Mouse (Mus musculus) liver, embryonic 14.5 days (tissue): ENCODE results near the gene Zfp800. TPM values are rescaled to one million over a fixed set of nuclear protein-coding genes. Genes with fewer than 3 reads are reported as not detected.

ENCODE experiments used
- ATAC-seq: fragments of 200-750 bp; cut with Nextera tagmentation; 2 replicates; pipeline ENCODE4 v1.8.0; 2017; ENCODE audit warnings: moderate number of reproducible peaks, mild to moderate bottlenecking, moderate library complexity; ENCODE audit not compliant: insufficient read depth
- DNase-seq, 3 experiments: peaks; one replicate each; pipeline ENCODE4 v3.0.0-alpha.2; 2012 to 2013; ENCODE audit warnings: low read depth in 3 of 3, low spot score in 3 of 3
- H3K27ac ChIP-seq: fragments of 300-500 bp; sonication (generic); 2 replicates; pipeline ENCODE4 v1.5.1; 2014; ENCODE audit warnings: moderate library complexity, mild to moderate bottlenecking, control low read depth, inconsistent platforms
- H3K27me3 ChIP-seq: fragments of 300-500 bp; sonication (generic); 2 replicates; pipeline ENCODE4 v1.6.1; 2014; ENCODE audit warnings: mild to moderate bottlenecking, low read length, moderate library complexity; ENCODE audit not compliant: control insufficient read depth, insufficient read depth
- H3K36me3 ChIP-seq: fragments of 300-500 bp; sonication (generic); replicated peaks from 2 replicates; pipeline ENCODE4 v1.6.1; 2014; ENCODE audit warnings: low read depth; ENCODE audit not compliant: control insufficient read depth, insufficient read depth
- H3K4me1 ChIP-seq, 2 experiments: fragments of 200-500 bp in 1 of 2; fragments of 300-500 bp in 1 of 2; sonication (generic) in 1 of 2; replicated peaks; 2 replicates each; pipeline ENCODE4 v1.6.1; 2012 to 2014; ENCODE audit warnings: antibody characterized with exemption in 1 of 2, inconsistent platforms in 1 of 2, low read length in 1 of 2; ENCODE audit not compliant: control insufficient read depth in 2 of 2, insufficient read depth in 2 of 2
- H3K4me2 ChIP-seq: fragments of 300-500 bp; sonication (generic); 2 replicates; pipeline ENCODE4 v1.6.1; 2014; ENCODE audit warnings: low read depth, mild to moderate bottlenecking, control low read depth, moderate library complexity
- H3K4me3 ChIP-seq, 2 experiments: fragments of 200-500 bp in 1 of 2; fragments of 300-500 bp in 1 of 2; sonication (generic) in 1 of 2; 2 replicates each; pipeline ENCODE4 v1.5.1; 2012 to 2014; ENCODE audit warnings: low read depth in 2 of 2, low read length in 2 of 2, mild to moderate bottlenecking in 2 of 2, control low read depth in 1 of 2, inconsistent platforms in 1 of 2, moderate library complexity in 1 of 2; ENCODE audit not compliant: insufficient read depth in 1 of 2
- H3K9ac ChIP-seq: fragments of 300-500 bp; sonication (generic); replicated peaks from 2 replicates; pipeline ENCODE4 v1.6.1; 2014; ENCODE audit warnings: mild to moderate bottlenecking, control low read depth, moderate library complexity
- H3K9me3 ChIP-seq: fragments of 300-500 bp; sonication (generic); 2 replicates; pipeline ENCODE4 v1.6.1; 2016; ENCODE audit warnings: low read length, mixed read lengths; ENCODE audit not compliant: control insufficient read depth
- CTCF ChIP-seq: IDR thresholded peaks from 2 replicates; pipeline ENCODE4 v1.5.1; 2016; ENCODE audit warnings: antibody characterized with exemption, low read depth, control low read depth
- EP300 ChIP-seq: IDR thresholded peaks from 2 replicates; pipeline ENCODE4 v1.6.1; 2016; ENCODE audit warnings: antibody characterized with exemption, low read depth
- WGBS: fragments of 180-500 bp; shearing (Covaris S2); extraction: QIAGEN DNeasy Blood & Tissue Kit; methylation state at CpG from one replicate; pipeline ENCODE4 v1.1.7; 2014; ENCODE audit not compliant: insufficient replicate concordance; 5-methylcytosine and 5-hydroxymethylcytosine counted together
- polyA plus RNA-seq, 2 experiments: library from polyadenylated mRNA; depleted of rRNA in 1 of 2; stranded (reverse) in 1 of 2; unstranded in 1 of 2; fragments of >200 nt; fragmentation: Nextera tagmentation in 1 of 2; extraction: Ambion mirVana in 1 of 2; gene quantifications; 2 replicates each; pipeline versions ENCODE4 v1.2.1 to v1.2.3; 2012 to 2014

Gene Zfp800
- polyA plus RNA-seq, 2 experiments: 9.6 to 24.1 TPM

DNA sequence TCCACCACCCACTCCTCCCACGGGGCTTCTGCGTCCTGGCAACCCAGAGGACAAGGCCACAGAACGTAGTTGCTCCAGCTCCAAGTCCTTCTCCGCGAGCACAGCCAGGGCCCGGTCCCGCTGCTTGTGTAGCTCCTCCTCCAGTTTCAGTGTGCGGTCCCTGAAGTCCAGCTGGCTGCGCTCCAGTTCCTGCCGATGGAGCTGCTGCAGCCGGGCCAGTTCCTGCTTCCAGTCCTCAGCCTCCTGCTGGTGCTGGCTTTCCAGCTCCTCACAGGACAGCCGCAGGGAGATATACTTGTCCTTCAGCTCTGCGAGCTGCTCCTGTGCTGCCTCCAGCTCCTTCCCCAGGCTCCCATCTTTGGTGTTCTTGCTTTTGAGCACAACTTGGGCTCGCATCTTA is 20.6 kb upstream of the Zfp800 start:
- Histone ChIP-seq H3K4me2 (no peak overlapping the region), H3K9ac (no peak overlapping the region), H3K4me3 (no peak overlapping the region), H3K36me3 (peaks cover 21% of the 10 kb centered on the region), H3K27ac (no peak overlapping the region), H3K9me3 (no peaks in the 10 kb centered on the region), H3K4me1 (peaks cover 20 to 25% of the 10 kb centered on the region in 2 experiments), H3K27me3 (no peaks in the 10 kb centered on the region)
- no peak for DNase-seq
- 88% methylated on average over 14 of the region's 14 CpGs for WGBS
- no peak for TF ChIP-seq CTCF
- TF ChIP-seq EP300: no peak
- ATAC-seq: no peak

DNA sequence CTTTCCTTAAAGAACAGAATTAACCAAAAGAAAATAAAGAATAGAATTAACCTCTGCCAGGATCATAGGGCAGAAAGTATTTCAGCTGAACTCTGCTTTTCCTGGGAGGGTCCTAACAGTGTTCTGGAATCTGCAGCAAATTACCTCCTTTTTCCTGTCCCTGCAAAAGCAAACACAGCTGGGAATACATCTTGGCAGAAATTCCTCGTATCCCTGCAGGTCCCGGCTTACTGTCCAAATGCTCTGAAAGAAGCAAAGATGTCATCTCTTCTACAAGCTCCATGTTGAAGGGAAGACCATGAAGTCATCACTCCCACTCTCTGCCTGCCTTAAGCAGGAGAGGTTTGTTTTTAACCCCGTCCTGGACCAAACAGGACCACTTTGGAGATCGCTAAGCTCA is 19.2 kb upstream of the Zfp800 start:
- no peak overlapping the region for H3K4me3 ChIP-seq
- H3K9ac ChIP-seq: no peak overlapping the region
- H3K4me2 ChIP-seq: no peak overlapping the region
- peaks cover 12 to 14% of the 10 kb centered on the region in 2 experiments for H3K4me1 ChIP-seq
- H3K36me3 ChIP-seq: peaks cover 21% of the 10 kb centered on the region
- 82% methylated on average over 4 of the region's 4 CpGs for WGBS
- TF ChIP-seq CTCF: no peak
- TF ChIP-seq EP300: no peak
- H3K9me3 ChIP-seq: no peaks in the 10 kb centered on the region
- H3K27ac ChIP-seq: no peak overlapping the region
- DNase-seq: no peak
- no peaks in the 10 kb centered on the region for H3K27me3 ChIP-seq
- ATAC-seq: no peak

DNA sequence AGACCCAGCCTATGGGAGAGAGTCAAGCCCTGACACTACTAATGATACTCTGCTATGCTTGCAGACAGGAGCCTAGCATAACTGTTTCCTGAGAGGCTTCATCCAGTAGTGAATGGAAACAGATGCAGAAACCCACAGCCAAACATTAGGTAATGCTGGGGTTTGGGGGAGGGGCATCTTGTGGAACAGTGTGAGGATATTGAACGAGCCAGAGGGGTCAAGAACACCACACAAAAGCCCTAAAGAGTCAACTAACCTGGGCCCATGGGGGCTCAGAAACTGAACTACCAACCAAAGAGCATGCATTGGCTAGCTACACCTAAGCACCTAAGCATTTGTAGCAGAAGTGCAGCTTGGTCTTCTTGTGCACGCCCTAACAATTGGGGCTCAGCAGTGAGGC is 13.4 kb upstream of the Zfp800 start:
- TF ChIP-seq CTCF (no peak), EP300 (no peak)
- no peaks in the 10 kb centered on the region for H3K9me3 ChIP-seq
- no peaks in the 10 kb centered on the region; a peak in 1 of 4 replicates for H3K4me1 ChIP-seq
- H3K4me2 ChIP-seq: no peak overlapping the region
- no peak overlapping the region for H3K27ac ChIP-seq
- ATAC-seq: no peak
- no peak overlapping the region for H3K4me3 ChIP-seq
- no peaks in the 10 kb centered on the region for H3K27me3 ChIP-seq
- WGBS: 44% methylated on average over 2 of the region's 2 CpGs
- no peak overlapping the region for H3K9ac ChIP-seq
- no peak for DNase-seq
- no peaks in the 10 kb centered on the region; the same call in 1 of the 2 replicates for H3K36me3 ChIP-seq

DNA sequence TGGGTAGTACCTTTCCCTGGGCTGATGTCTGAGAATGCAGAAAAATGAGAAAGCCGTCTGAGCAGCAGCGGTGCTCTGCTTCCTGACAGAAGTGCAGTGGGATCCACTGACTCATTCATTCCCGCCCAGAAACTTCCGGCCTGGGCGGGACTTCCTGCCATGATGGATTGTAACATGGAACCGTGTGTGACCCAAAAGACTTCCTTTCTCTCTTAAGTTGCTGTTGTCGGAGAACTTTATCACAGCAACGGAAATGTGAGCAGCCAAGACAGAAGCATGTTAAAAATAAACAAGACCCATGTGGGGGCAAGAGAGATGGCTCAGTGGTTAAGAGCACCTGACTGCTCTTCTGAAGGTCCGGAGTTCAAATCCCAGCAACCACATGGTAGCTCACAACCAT is 12.2 kb upstream of the Zfp800 start:
- DNase-seq (no peak), ATAC-seq (no peak)
- Histone ChIP-seq H3K27ac (no peak overlapping the region), H3K27me3 (no peaks in the 10 kb centered on the region), H3K9me3 (no peaks in the 10 kb centered on the region), H3K4me2 (no peak overlapping the region), H3K4me1 (no peaks in the 10 kb centered on the region), H3K9ac (no peak overlapping the region), H3K4me3 (no peak overlapping the region), H3K36me3 (no peaks in the 10 kb centered on the region)
- TF ChIP-seq CTCF (no peak), EP300 (no peak)
- WGBS: 43% methylated on average over 9 of the region's 9 CpGs

DNA sequence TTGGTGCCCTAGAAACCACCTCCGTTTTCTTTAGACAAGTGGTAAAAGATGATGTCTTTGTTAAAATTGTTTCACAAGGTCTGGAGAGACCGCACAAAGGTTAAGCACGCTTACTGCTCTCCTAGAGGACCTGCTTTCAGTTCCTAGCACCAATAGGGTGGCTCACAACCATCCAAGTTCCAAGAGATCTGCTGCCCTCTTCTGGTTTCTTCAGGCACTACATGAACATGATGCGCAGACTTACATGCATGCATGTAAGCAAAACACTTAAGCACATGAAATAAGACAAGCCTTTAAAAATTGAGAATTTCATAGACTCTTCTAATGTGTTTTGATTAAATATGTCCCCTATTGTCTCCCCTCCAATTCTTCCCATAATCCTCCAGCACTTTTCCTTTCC is 2.0 kb upstream of the Zfp800 start:
- DNase-seq: no peak
- peak; percentile 61 for TF ChIP-seq CTCF
- TF ChIP-seq EP300: no peak
- ATAC-seq: no peak
- no peaks in the 10 kb centered on the region for H3K9me3 ChIP-seq
- H3K27me3 ChIP-seq: peaks cover 34% of the 10 kb centered on the region
- no peak overlapping the region for H3K4me2 ChIP-seq
- H3K4me1 ChIP-seq: no peaks in the 10 kb centered on the region
- no peaks in the 10 kb centered on the region for H3K36me3 ChIP-seq
- H3K4me3 ChIP-seq: no peak overlapping the region
- 70% methylated on average over 4 of the region's 4 CpGs for WGBS
- H3K27ac ChIP-seq: no peak overlapping the region
- no peak overlapping the region for H3K9ac ChIP-seq

DNA sequence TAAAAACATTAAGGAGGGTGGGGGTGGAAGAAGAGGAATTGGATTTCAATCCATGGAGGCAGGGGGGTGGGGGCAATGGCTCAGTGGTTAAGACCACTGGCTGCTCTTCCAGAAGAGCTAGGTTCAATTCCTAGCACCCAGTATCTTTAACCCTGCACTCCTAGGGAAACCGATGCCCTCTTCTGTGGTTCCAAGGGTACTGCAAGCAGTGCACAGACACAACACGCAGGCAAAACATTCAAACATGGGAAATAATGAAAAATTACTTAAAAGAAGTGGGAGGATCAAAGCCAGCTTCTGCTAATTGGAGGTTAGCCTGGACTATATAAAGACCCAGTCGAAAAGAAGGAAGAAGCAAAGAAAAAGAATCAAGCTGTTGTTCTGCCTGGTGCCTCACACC is 921 bp upstream of the Zfp800 start:
- TF ChIP-seq EP300: no peak
- peak; percentile 35 for TF ChIP-seq CTCF
- Histone ChIP-seq H3K9ac (no peak overlapping the region), H3K4me3 (no peak overlapping the region), H3K9me3 (no peaks in the 10 kb centered on the region), H3K4me1 (no peaks in the 10 kb centered on the region), H3K36me3 (no peaks in the 10 kb centered on the region), H3K27me3 (peaks cover 34% of the 10 kb centered on the region), H3K4me2 (no peak overlapping the region), H3K27ac (no peak overlapping the region)
- no peak for ATAC-seq
- DNase-seq: no peak
- 68% methylated on average over 3 of the region's 3 CpGs for WGBS
